ENCODE assay signal across 7 mouse cellular contexts in the genomic region with DNA sequence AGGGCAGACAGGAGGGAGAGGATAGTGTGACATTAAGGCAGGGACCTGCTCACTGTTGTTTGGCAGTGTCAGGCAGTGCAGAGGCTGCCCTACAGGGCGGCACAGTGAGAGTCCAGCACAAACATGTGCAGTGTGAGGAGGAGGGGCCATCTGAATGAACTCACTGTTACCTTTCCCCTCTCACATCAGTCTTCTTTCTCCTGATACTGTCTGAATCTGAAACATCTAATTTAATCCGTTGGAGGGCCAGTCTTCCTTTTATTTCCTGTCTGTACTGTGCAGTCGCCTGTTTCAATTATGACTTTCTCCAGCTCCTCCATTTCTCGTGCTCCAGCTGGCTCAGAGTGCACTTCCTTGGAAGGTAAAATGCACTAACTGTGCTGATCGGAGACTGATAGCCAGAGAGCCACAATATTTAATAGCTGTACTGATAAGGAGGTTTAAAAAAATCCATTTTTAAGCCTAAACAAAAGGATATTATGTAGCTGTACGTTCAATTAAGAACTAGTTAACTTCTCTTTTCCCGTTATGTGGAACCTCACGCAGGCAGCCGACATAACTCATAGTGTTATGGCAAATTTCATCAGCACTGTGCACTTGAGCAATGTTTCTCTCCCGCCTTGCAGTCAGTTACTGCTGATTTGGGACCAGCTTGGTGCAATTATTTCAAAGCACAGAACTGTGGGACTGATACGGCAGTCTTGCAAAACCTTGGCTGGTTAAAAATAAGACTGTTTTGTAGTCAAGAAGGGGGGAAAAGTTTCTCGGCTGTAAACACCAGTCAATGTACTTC.
DNase-seq lines count a peak whose midpoint lies in the region; ATAC-seq and TF ChIP-seq lines count a peak whose summit lies in the region.

No protein-coding gene starts in this region.

- H3K36me3 ChIP-seq in liver, adult 2 months (ENCODE audit: control insufficient read depth, insufficient read depth, low read length) = no peaks in the 10 kb centered on the region
- H3K36me3 ChIP-seq in stomach, embryonic 15.5 days = no peaks in the 10 kb centered on the region

- no peaks in the 10 kb centered on the region for H3K79me2 ChIP-seq in liver, adult 2 months (ENCODE audit: control insufficient read depth, insufficient read depth, low read length)

- 60% methylated on average over 12 of the region's 12 CpGs for whole genome bisulfite sequencing in liver, adult 2 months
- WGBS in stomach, embryonic 15.5 days = 26% methylated on average over 12 of the region's 12 CpGs

- H3K9ac ChIP-seq in liver, adult 2 months (ENCODE audit: low read depth, low read length) = no peak overlapping the region
- H3K9ac ChIP-seq in stomach, embryonic 15.5 days = no peak overlapping the region

- TF ChIP-seq POLR2A in liver, adult 2 months (IDR thresholded peaks at IDR 0.05; ENCODE audit: extremely low read depth, insufficient read depth, low read length) = no peak

- H3K4me2 ChIP-seq in stomach, embryonic 15.5 days = peak overlapping the region; percentile 37

- H3K27ac ChIP-seq in liver, adult 2 months (replicated peaks; ENCODE audit: insufficient read depth, low read depth, low read length) = no peak overlapping the region
- peak overlapping the region; percentile 11; the same call in 1 of the 2 replicates for H3K27ac ChIP-seq in stomach, embryonic 15.5 days

- no peaks in the 10 kb centered on the region for H3K4me1 ChIP-seq in liver, adult 2 months (ENCODE audit: control insufficient read depth, insufficient read depth, low read length)
- 0 out of 2 replicates have a peak, but pooled peaks cover 4% of the 10 kb centered on the region for H3K4me1 ChIP-seq in stomach, embryonic 15.5 days

- H3K27me3 ChIP-seq in liver, adult 2 months (ENCODE audit: control insufficient read depth, insufficient read depth, low read length) = no peaks in the 10 kb centered on the region
- no peaks in the 10 kb centered on the region for H3K27me3 ChIP-seq in stomach, embryonic 15.5 days (replicated peaks)

- H3K4me3 ChIP-seq in liver, adult 2 months (ENCODE audit: insufficient read depth, low read depth, low read length) = no peak overlapping the region
- no peak overlapping the region for H3K4me3 ChIP-seq in stomach, embryonic 15.5 days (replicated peaks)

- TF ChIP-seq CTCF in liver, adult 2 months (IDR thresholded peaks at IDR 0.05; ENCODE audit: low read depth, low read length) = no peak

- DNase-seq in 416B (ENCODE audit: low read depth) = peak; percentile 63
- peak; percentile 14 for DNase-seq in Muller cell, postnatal 12 days (ENCODE audit: inconsistent ontology term)
- peak; percentile 23 for DNase-seq in heart, adult 8-10 months (ENCODE audit: low spot score)
- peak; percentile 5 for DNase-seq in liver, adult 2 months (ENCODE audit: extremely low read depth, low read depth, low spot score)
- no peak for DNase-seq in layer of hippocampus, postnatal 25 days (ENCODE audit: extremely low spot score in 1 of 2, low spot score in 1 of 2)
- no peak for DNase-seq in right cerebral cortex, postnatal 4 days

- ATAC-seq in stomach, embryonic 15.5 days (ENCODE audit: insufficient read depth, low FRiP score, low read depth) = peak; percentile 65

- H3K9me3 ChIP-seq in stomach, embryonic 15.5 days = no peaks in the 10 kb centered on the region

Comparison
In these comparisons a context has a peak if more than half of its experiments do, and no peak if none do; other contexts are left out.
1. DNase-seq: peak in 416B (single experiment), Muller cell, postnatal 12 days (single experiment), heart, adult 8-10 months (single experiment) and liver, adult 2 months (single experiment); none in layer of hippocampus, postnatal 25 days (0 of 2) and right cerebral cortex, postnatal 4 days (single experiment).